Mouse (Mus musculus) heart, embryonic 12.5 days (tissue): ENCODE measurements around the gene BC003965. TPM values are rescaled to one million over a fixed set of nuclear protein-coding genes. Genes with fewer than 3 reads are reported as not detected.
"Not testable (repeated sequence)": the region's sequence is repeated elsewhere in the genome, so short reads cannot be mapped to it uniquely, and the experiment has no call there.

Experiments
- ATAC-seq: fragments of 200-750 bp; cut with Nextera tagmentation; 2 replicates; pipeline ENCODE4 v1.8.0; 2017; ENCODE audit warnings: moderate TSS enrichment, moderate library complexity; ENCODE audit not compliant: insufficient number of reproducible peaks, low FRiP score
- H3K27ac ChIP-seq: fragments of 300-500 bp; sonication (generic); 2 replicates; pipeline ENCODE4 v1.5.1; 2016; ENCODE audit warnings: mild to moderate bottlenecking, moderate library complexity; ENCODE audit not compliant: poor library complexity, severe bottlenecking
- H3K27me3 ChIP-seq: fragments of 300-500 bp; sonication (generic); replicated peaks from 2 replicates; pipeline ENCODE4 v1.6.1; 2016; ENCODE audit warnings: mild to moderate bottlenecking, moderate library complexity
- H3K36me3 ChIP-seq: fragments of 300-500 bp; sonication (generic); 2 replicates; pipeline ENCODE4 v1.6.1; 2016; ENCODE audit warnings: mild to moderate bottlenecking, moderate library complexity
- H3K4me1 ChIP-seq: fragments of 300-500 bp; sonication (generic); replicated peaks from 2 replicates; pipeline ENCODE4 v1.6.1; 2016; ENCODE audit warnings: mild to moderate bottlenecking
- H3K4me2 ChIP-seq: fragments of 300-500 bp; sonication (generic); 2 replicates; pipeline ENCODE4 v1.6.1; 2016; ENCODE audit warnings: mild to moderate bottlenecking, moderate library complexity
- H3K4me3 ChIP-seq: fragments of 300-500 bp; sonication (generic); 2 replicates; pipeline ENCODE4 v1.5.1; 2016; ENCODE audit warnings: mild to moderate bottlenecking
- H3K9ac ChIP-seq: fragments of 300-500 bp; sonication (generic); 2 replicates; pipeline ENCODE4 v1.6.1; 2016; ENCODE audit warnings: mild to moderate bottlenecking, moderate library complexity
- H3K9me3 ChIP-seq: fragments of 300-500 bp; sonication (generic); replicated peaks from 2 replicates; pipeline ENCODE4 v1.6.1; 2016; ENCODE audit warnings: mild to moderate bottlenecking, moderate library complexity
- WGBS: fragments of 180-500 bp; shearing (Covaris S2); methylation state at CpG from one replicate; pipeline ENCODE4 v1.1.7; 2016; 5-methylcytosine and 5-hydroxymethylcytosine counted together
- polyA plus RNA-seq: library from polyadenylated mRNA; unstranded; fragments of >200 nt; fragmentation: Nextera tagmentation; extraction: Ambion mirVana; gene quantifications from 2 replicates; pipeline ENCODE4 v1.2.1, GENCODE M21; 2016

Gene BC003965
- polyA plus RNA-seq, 1 experiment from 2014 or later = 25.9 TPM

GRCm38 (mm10) chr17:25231621-25232020 is 47.3 kb downstream of the BC003965 start:
- not testable (repeated sequence) for H3K27me3 ChIP-seq, H3K4me3 ChIP-seq, H3K9ac ChIP-seq, H3K9me3 ChIP-seq, ATAC-seq, H3K4me1 ChIP-seq, H3K27ac ChIP-seq, H3K4me2 ChIP-seq
- 90% methylated on average over 6 of the region's 11 CpGs for WGBS
- peaks cover 50% of the 10 kb centered on the region for H3K36me3 ChIP-seq

- WGBS = 80% methylated on average over 9 of the region's 9 CpGs
- Histone ChIP-seq H3K4me2 (no peak overlapping the region), H3K4me1 (peaks cover 9% of the 10 kb centered on the region), H3K4me3 (no peak overlapping the region), H3K27ac (no peak overlapping the region), H3K9ac (no peak overlapping the region), H3K27me3 (no peaks in the 10 kb centered on the region), H3K36me3 (peaks cover 31% of the 10 kb centered on the region), H3K9me3 (no peaks in the 10 kb centered on the region)
- no peak for ATAC-seq
Observed at GRCm38 (mm10) chr17:25235635-25236034, 51.3 kb downstream of the BC003965 start.

Other genes starting within 250 kb of the BC003965 start
- gene Mapk8ip3, start 247.6 kb upstream of the BC003965 start, polyA plus RNA-seq = 38.4 and 41.3 TPM in 2 replicates
- 140 and 144 TPM in 2 replicates for gene Jpt2, start 223.9 kb upstream of the BC003965 start, polyA plus RNA-seq
- gene Cramp1l, start 168.8 kb upstream of the BC003965 start, polyA plus RNA-seq = 8.5 and 10.1 TPM in 2 replicates
- gene Ift140, start 168.5 kb upstream of the BC003965 start, polyA plus RNA-seq = 14.4 and 14.8 TPM in 2 replicates
- gene Tmem204, start 101.0 kb upstream of the BC003965 start, polyA plus RNA-seq = 16.3 and 20.4 TPM in 2 replicates
- gene Telo2, start 68.6 kb upstream of the BC003965 start, polyA plus RNA-seq = 23.5 and 30.7 TPM in 2 replicates
- 0.27 TPM in 1 of 2 replicates, not detected in the other for gene Ptx4, start 63.8 kb upstream of the BC003965 start, polyA plus RNA-seq
- 19.5 and 21.1 TPM in 2 replicates for gene Clcn7, start 51.2 kb upstream of the BC003965 start, polyA plus RNA-seq
- not detected in 2 replicates for gene Ccdc154, start 22.1 kb upstream of the BC003965 start, polyA plus RNA-seq
- gene Gm38655, start 9.1 kb upstream of the BC003965 start, polyA plus RNA-seq = not detected in 2 replicates
- gene Unkl, start 3.8 kb downstream of the BC003965 start, polyA plus RNA-seq = 5.1 and 6.3 TPM in 2 replicates
- gene Gnptg, start 55.6 kb downstream of the BC003965 start, polyA plus RNA-seq = 25.0 TPM in 2 replicates
- 33.3 and 34.1 TPM in 2 replicates for gene Tsr3, start 55.6 kb downstream of the BC003965 start, polyA plus RNA-seq
- gene Baiap3, start 71.8 kb downstream of the BC003965 start, polyA plus RNA-seq = 0.18 and 0.42 TPM in 2 replicates
- 459 and 468 TPM in 2 replicates for gene Ube2i, start 90.1 kb downstream of the BC003965 start, polyA plus RNA-seq
- not detected in 2 replicates for gene Prss34, start 113.8 kb downstream of the BC003965 start, polyA plus RNA-seq
- not detected in 2 replicates for gene Prss28, start 124.1 kb downstream of the BC003965 start, polyA plus RNA-seq
- gene Prss29, start 134.1 kb downstream of the BC003965 start, polyA plus RNA-seq = not detected in 2 replicates
- gene Tpsab1, start 161.0 kb downstream of the BC003965 start, polyA plus RNA-seq = not detected in 2 replicates
- not detected in 2 replicates for gene Tpsb2, start 181.8 kb downstream of the BC003965 start, polyA plus RNA-seq
- not detected in 2 replicates for gene Tpsg1, start 184.7 kb downstream of the BC003965 start, polyA plus RNA-seq
- 13.5 and 16.3 TPM in 2 replicates for gene Cacna1h, start 249.2 kb downstream of the BC003965 start, polyA plus RNA-seq